Mouse (Mus musculus) cerebellum, adult 2 months (tissue): Measurements from ENCODE around the gene Ccdc66.

Experiments
- CTCF ChIP-seq: fragments of 200-500 bp; IDR thresholded peaks from 2 replicates; pipeline ENCODE4 v1.5.1; 2011; ENCODE audit warnings: low read depth, mild to moderate bottlenecking, control low read depth, low read length, moderate library complexity, borderline replicate concordance; ENCODE audit not compliant: insufficient read depth
- POLR2A ChIP-seq: fragments of 200-500 bp; IDR thresholded peaks from 2 replicates; pipeline ENCODE4 v1.6.1; 2011; ENCODE audit warnings: low read length, control low read depth, borderline replicate concordance; ENCODE audit not compliant: insufficient read depth

DNA sequence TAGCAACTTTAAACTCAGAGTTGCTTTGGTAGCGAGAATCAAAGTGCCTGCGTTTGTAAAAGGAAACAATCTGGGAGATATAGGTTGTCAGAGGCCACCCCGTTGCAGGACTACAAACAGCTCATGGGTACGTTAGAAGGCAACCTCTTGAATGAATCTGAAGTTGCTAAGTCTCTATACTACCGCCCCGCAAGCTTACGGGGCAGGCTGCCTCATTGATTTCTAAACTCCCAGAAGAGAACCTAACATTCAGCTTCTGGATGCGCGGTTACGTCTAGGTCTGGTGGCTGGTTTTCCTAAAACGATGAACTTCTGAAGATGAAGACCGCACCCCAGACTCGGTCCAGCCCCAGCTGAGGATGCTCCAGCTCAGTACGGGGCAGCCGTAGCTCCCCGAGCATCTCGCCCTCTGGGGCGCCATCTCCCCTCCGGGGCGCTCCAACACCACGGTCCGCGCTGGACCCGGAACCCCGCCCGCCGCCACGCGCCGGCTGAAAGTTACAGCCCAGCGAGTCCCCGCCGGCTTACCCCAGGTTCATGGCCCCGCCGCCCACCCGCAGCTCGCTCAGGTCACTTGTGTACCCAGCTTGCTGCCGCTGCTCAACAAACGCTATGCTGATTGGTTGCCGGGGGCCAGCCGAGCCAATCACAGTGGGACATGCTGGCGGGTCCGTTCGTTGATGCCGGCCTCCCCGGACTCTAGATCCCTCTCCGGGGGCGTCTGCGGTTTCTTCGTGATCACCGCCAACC lies at the start of gene Ccdc66:
- TF ChIP-seq CTCF (no peak), POLR2A (peak; percentile 68; the same call in 1 of the 2 replicates)
